Mouse (Mus musculus): ENCODE measurements around the gene Cxcl10.

Gene Cxcl10

GRCm38 (mm10) chr5:92348794-92349413 lies at the start of gene Cxcl10:
Gene Cxcl10, minus strand, starts transcription at chr5:92348889.
- DNase-seq (ENCODE audit: low spot score): no peak

- peak; percentile 89 for DNase-seq (ENCODE audit: low spot score)
These were observed 49.5 kb upstream of the Cxcl10 start for GRCm38 (mm10) chr5:92398153-92398552.

- no peak for DNase-seq (ENCODE audit: low spot score)
These were observed 47.8 kb upstream of the Cxcl10 start for GRCm38 (mm10) chr5:92396476-92396875.

- DNase-seq (ENCODE audit: low spot score): no peak
These were observed 47.1 kb upstream of the Cxcl10 start for GRCm38 (mm10) chr5:92395764-92396163.

- DNase-seq (ENCODE audit: low spot score): no peak
These were observed 45.2 kb upstream of the Cxcl10 start for GRCm38 (mm10) chr5:92393863-92394262.

- DNase-seq (ENCODE audit: low spot score): no peak
These were observed 43.9 kb upstream of the Cxcl10 start for GRCm38 (mm10) chr5:92392542-92392941.

GRCm38 (mm10) chr5:92390615-92391014 lies 41.9 kb upstream of the Cxcl10 start:
- no peak for DNase-seq (ENCODE audit: low spot score)

- DNase-seq (ENCODE audit: low spot score): no peak
These were observed 41.3 kb upstream of the Cxcl10 start for GRCm38 (mm10) chr5:92389977-92390376.

GRCm38 (mm10) chr5:92387433-92387832 lies 38.7 kb upstream of the Cxcl10 start:
- no peak for DNase-seq (ENCODE audit: low spot score)

- DNase-seq (ENCODE audit: low spot score): peak; percentile 66
These were observed 38.0 kb upstream of the Cxcl10 start for GRCm38 (mm10) chr5:92386643-92387042.

- no peak for DNase-seq (ENCODE audit: low spot score)
These were observed 37.4 kb upstream of the Cxcl10 start for GRCm38 (mm10) chr5:92386102-92386501.

- no peak for DNase-seq (ENCODE audit: low spot score)
These were observed 36.2 kb upstream of the Cxcl10 start for GRCm38 (mm10) chr5:92384855-92385254.

- DNase-seq (ENCODE audit: low spot score): peak; percentile 86
These were observed 35.1 kb upstream of the Cxcl10 start for GRCm38 (mm10) chr5:92383747-92384146.

GRCm38 (mm10) chr5:92382349-92382679 lies 33.6 kb upstream of the Cxcl10 start:
- no peak for DNase-seq (ENCODE audit: low spot score)

- peak; percentile 91 for DNase-seq (ENCODE audit: low spot score)
These were observed 33.1 kb upstream of the Cxcl10 start for GRCm38 (mm10) chr5:92381550-92382348.

GRCm38 (mm10) chr5:92376795-92377405 lies 28.2 kb upstream of the Cxcl10 start:
- DNase-seq (ENCODE audit: low spot score): no peak

- no peak for DNase-seq (ENCODE audit: low spot score)
These were observed 26.7 kb upstream of the Cxcl10 start for GRCm38 (mm10) chr5:92375368-92375767.

GRCm38 (mm10) chr5:92374721-92375142 lies 26.0 kb upstream of the Cxcl10 start:
- no peak for DNase-seq (ENCODE audit: low spot score)

GRCm38 (mm10) chr5:92372605-92373004 lies 23.9 kb upstream of the Cxcl10 start:
- DNase-seq (ENCODE audit: low spot score): no peak

- no peak for DNase-seq (ENCODE audit: low spot score)
These were observed 22.8 kb upstream of the Cxcl10 start for GRCm38 (mm10) chr5:92371361-92371976.

- no peak for DNase-seq (ENCODE audit: low spot score)
These were observed 22.2 kb upstream of the Cxcl10 start for GRCm38 (mm10) chr5:92370891-92371290.

- DNase-seq (ENCODE audit: low spot score): peak; percentile 81
These were observed 21.7 kb upstream of the Cxcl10 start for GRCm38 (mm10) chr5:92370392-92370791.

Measured in adipocyte (in vitro differentiated cells).